Mouse (Mus musculus): ENCODE data around the gene Scd3.
A peak's percentile ranks its signal among the peaks of the same experiment; 100 is the strongest.

Gene Scd3

GRCm38 (mm10) chr19:44203015-44203564 lies at the start of gene Scd3:
TSS of gene Scd3 (plus strand) at chr19:44203269.
- DNase-seq, result no peak

DNA sequence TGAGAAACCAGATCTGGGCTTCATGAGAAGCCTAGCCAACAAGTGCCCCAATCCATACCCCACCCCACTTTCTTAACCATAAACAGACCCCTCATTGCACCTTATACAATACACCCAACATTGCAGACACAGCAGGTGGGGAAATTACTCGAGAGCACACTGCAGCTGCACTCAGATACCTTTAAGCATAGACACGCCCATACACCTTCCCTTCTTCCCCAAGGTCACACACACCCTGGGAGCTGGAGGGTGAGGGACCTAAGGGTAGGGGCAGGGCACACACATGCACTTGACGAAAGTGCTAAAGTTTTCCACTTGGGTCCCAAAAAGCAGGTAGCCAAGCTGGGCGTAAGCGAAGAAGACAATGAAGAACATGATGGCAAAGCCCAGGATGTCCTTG lies 49.3 kb upstream of the Scd3 start:
- no peak for DNase-seq

DNA sequence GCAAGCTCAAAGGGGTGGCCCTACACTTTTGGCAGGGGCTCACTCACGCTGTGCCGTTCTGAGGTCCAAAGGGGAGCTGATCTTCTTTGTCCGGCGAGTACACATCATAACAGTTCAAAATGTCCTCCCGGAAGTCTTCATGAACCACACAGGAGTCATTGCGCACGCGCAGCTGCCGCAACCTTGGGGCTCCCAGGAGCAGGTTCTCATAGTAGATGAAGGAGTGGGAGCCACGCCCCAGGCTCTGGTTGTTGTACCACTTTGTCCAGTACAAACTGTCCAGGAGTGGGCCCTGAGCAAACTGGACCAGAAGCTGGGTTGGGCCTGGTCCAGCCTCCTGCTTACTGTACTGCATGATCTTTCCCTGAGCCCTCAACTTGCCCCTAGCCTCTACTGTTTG lies 46.1 kb upstream of the Scd3 start:
- no peak for DNase-seq

GRCm38 (mm10) chr19:44159386-44159785 lies 43.7 kb upstream of the Scd3 start:
- DNase-seq, result no peak

GRCm38 (mm10) chr19:44161515-44161914 lies 41.6 kb upstream of the Scd3 start:
- DNase-seq, result no peak

DNA sequence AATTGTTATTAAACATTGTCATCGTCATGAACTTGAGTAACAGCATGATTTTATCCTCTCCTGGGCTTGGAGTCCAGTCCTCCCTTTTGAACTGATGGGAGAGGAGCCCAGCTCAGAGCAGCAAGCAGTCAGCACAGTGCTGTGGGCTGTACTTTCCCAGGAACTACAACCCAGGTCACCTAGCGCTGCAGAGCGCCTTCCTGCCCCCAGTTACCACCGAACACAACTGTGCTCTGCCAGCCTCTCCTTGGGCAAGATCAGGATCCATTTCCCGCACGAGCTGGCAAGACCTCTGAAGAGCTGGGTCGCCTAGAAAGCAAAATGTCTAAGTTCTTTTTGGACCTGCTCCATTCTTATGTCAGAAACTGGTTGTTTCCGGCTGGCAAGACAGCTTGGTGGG lies 28.2 kb upstream of the Scd3 start:
- no peak for DNase-seq

GRCm38 (mm10) chr19:44176741-44177140 lies 26.3 kb upstream of the Scd3 start:
- DNase-seq, result no peak

- no peak for DNase-seq
These were observed 22.6 kb upstream of the Scd3 start for GRCm38 (mm10) chr19:44180502-44180901.

- no peak for DNase-seq
These were observed 19.1 kb upstream of the Scd3 start for GRCm38 (mm10) chr19:44183968-44184367.

DNA sequence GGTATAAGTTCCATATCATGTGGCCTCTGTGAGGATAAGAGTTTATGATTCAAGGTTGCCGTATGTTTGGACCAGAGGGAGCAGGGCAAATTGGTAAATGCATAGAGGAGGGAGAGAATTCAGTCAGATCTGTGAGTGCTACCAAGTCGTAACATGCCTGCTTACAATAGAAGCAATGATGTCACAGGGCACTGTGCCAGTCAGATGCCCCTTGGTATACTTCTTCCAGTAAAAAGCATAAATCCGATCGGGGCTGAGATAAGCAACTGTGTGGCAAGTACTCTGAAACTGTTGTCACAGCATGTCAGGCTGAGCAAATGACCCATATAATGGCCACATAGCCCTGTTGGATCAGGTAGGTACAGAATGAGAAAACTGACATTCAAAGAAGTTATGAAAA lies 14.0 kb upstream of the Scd3 start:
- no peak for DNase-seq

- no peak for DNase-seq
These were observed 10.7 kb upstream of the Scd3 start, which contains the start of gene Pkd2l1 for GRCm38 (mm10) chr19:44192342-44192741. TSS of gene Pkd2l1 (minus strand) at chr19:44192442.

- no peak for DNase-seq
These were observed 9.2 kb upstream of the Scd3 start for GRCm38 (mm10) chr19:44193906-44194305.

GRCm38 (mm10) chr19:44195138-44195537 lies 7.9 kb upstream of the Scd3 start:
- DNase-seq, result peak; percentile 86

GRCm38 (mm10) chr19:44197053-44197852 lies 5.8 kb upstream of the Scd3 start:
- no peak for DNase-seq

DNA sequence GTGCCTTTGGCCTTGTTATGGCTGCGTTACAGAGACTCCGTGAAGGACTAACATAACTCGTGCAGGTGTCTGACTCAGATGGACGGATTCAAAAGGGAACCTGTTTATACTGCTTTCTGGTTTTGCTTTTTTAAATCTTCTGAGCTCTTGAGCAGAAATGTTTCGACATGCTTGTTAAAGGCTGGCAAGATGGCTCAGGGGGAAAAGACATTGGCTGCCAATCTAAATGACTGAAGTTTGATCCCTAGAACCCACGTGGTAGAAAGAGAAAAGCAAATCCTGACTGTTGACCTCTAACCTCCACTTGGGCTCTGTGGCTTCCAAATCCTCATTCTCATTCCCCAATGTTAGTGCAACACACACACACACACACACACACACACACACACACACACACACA lies 4.6 kb upstream of the Scd3 start:
- DNase-seq, result no peak

GRCm38 (mm10) chr19:44198964-44199363 lies 4.1 kb upstream of the Scd3 start:
- peak; percentile 63 for DNase-seq

DNA sequence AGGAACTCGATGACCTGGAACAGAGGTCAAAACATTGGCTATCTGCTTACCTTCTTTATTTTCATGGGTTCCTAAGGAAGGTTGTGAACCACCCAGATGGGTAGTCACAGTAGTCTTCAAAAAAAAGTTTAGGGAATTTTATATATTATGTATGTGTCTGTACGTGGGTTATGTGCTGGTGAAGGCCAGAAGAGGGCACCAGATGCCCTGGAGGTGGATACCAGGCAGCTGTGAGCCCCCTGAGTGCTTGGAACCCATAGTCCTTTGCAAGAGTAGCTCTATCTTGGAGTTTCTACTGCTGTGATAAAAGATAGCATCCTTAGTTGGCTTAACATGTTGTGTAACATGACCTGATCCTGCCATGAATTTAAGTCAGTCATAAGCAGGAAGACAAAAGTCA lies 4.0 kb downstream of the Scd3 start:
- DNase-seq, result peak; percentile 41

DNA sequence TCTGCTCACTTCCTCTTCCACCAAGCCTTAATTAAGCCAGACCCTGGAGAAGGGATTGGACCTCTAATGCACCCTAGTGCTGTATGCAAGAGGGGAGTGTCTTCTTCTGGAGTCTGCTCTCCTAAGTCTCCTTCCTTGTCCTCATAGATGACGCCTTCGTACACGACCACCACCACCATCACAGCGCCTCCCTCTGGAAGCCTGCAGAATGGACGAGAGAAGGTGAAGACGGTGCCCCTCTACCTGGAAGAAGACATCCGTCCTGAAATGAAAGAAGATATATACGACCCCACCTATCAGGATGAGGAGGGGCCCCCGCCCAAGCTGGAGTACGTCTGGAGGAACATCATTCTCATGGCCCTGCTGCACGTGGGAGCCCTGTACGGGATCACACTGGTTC lies 12.2 kb downstream of the Scd3 start:
- peak; percentile 22 for DNase-seq

DNA sequence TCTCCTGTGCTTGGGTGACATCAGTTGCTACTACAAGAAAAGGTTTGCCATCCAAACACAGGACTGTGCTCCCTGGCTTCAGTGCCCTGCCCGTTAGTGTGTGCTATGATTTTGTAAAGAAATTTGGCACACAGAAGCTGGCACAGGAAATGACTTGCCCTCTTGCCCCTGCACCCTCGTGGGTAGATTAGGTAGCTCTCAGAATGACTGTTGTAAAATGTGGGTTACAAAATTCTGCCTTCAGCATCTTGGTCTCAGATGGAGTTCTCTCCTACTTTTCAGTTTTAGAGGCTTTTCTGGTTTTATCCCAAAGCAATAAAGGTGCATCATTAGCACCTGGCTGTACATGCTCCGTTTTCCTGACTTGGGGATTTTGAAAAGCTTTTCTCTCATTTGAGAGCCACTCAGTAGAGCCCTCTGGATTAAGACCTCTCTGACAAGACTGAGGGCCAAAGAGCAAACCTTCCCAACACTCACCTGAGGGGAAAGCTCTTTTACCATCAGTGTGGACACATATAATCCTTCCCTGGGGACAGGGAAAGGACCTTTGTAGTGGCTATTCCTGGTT lies 15.0 kb downstream of the Scd3 start:
- no peak for DNase-seq

- no peak for DNase-seq
These were observed 22.7 kb downstream of the Scd3 start for GRCm38 (mm10) chr19:44225728-44226127.

- DNase-seq, result no peak
These were observed 26.7 kb downstream of the Scd3 start for GRCm38 (mm10) chr19:44229776-44230175.

DNA sequence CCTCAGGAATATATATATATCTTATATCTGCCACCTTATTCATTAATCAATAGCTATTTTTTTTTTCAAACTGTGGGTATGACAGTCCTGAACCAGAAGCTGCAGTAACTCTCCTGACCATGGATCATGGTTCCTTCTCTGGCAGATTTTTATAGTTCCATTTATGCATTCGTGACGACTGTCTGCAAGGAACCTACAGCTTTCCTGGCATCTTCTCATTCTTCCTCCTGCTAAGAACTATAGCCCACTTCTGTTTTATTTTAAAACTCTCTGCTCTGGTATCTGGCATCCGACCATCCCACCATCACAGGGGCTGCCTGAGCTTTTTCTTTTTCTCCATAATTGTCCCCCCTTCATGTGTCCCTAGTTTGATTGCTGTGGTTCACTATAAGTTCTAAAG lies 27.1 kb downstream of the Scd3 start:
- no peak for DNase-seq

DNA sequence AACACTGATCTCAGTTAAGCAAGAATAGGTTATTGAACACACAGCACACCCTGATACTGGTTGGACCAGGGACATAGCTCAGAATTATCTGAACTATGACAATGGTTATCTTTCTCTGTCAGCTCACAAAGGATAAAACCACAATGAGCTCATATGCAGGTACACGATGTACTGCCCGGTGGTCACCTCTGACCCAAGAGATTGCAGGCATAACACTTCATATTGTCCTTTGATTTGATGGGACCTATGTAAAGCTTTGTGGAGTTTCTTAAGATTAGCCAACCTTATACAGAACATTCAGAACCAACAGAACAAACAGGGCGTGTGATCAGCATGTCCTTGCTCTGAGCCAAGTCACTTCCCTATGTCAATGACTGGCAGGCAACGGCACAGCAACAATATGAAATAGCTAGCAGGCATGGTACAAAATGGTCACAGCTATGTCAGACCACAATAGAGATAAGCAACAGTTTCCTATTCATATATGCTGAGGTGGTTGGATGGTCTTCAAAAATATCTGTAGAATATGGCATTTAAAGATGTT lies 28.6 kb downstream of the Scd3 start:
- DNase-seq, result no peak

DNA sequence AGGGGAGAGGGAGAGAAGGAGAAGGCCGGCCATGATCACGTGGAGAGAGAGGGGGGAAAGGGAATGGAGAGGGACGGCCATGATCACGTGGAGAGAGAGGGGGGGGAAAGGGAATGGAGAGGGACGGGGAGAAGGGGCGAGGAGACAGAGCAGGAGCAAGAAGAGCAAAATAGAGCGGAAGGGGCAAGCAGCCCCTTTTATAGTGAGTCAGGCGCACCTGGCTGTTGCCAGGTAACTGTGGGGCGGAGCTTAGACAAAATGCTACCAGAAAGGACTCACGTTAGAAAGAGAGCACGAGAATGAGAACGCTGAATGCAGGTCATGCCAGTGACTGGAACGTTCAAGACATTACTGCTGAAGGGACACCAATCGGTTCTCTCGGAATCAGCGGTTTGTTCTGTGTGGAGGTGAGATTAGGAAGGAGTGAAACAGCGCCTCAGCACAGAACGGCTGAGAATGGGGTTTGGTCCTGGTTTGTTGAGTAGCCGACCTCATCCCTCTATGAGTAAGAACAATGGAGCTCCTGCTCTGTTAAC lies 34.5 kb downstream of the Scd3 start:
- no peak for DNase-seq
